Mouse (Mus musculus) retina, postnatal 1 day (tissue): ENCODE measurements around the gene Aldh16a1.
A peak's percentile ranks its signal among the peaks of the same experiment; 100 is the strongest.
"Not testable (repeated sequence)": the region's sequence is repeated elsewhere in the genome, so short reads cannot be mapped to it uniquely, and the experiment has no call there.

Experiments used
- DNase-seq: peaks from one replicate; pipeline ENCODE4 v3.0.0-alpha.2; 2012

Aldh16a1 gene

DNA sequence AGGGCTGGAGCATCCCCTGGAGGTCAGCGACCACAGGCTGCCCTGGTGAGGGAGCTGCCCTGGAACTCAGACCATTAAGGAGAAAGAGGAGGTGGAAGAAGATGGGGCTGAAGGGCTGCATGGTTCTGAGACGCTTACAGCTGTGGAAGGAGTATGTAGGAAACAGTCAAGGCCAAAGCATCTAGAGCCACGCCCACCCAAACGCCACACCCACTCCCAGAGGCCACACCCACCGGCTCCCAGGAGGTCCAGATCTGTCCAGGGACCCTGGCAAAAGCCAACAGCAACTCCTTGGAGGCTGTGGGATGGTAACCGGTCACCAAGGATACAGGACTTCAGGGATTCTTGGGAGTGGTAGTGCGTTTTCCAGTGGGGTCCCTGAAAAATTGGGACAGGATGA lies 24.2 kb upstream of the Aldh16a1 start:
- no peak for DNase-seq

DNA sequence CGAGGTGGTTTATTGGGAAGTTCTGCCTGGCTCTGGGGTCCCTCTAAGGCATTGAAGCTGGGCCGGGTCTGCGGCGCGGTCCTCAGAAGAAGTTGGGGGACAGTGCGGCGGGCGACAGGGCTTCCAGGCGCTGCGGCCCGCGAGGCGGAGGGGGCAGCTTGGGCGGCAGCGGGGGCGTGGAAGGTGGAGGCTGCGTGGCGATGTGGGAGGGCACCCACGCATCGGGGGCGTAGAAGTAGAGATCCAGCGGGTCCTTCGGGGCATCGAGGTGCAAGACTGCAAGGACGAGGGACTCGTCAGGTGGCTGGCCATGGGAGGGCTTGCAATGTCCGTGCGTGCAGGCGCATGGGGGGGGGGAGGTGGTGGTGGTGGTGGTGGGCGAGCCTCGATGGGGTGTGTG lies 22.0 kb upstream of the Aldh16a1 start:
- DNase-seq, result no peak

DNA sequence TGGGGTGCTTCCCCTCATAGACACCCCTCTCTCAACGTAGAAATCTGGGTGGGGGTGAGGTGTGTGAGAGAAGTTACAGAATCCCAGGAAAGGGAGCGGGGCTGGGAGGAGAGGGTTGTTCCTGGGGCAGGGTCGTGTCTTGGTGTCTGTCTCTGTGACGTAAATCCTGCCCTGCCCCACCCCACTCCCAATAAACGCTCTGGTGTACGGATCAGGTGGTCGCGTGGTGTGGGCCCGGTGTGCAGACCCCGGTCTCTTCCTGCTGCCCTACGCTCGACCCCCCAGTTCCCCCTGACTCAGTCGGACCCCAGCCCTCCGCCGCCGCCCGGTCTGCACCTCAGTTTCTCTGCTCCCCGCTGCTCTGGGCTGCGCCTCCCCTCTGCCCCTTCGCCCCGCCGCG lies 21.5 kb upstream of the Aldh16a1 start:
- DNase-seq, result no peak

DNA sequence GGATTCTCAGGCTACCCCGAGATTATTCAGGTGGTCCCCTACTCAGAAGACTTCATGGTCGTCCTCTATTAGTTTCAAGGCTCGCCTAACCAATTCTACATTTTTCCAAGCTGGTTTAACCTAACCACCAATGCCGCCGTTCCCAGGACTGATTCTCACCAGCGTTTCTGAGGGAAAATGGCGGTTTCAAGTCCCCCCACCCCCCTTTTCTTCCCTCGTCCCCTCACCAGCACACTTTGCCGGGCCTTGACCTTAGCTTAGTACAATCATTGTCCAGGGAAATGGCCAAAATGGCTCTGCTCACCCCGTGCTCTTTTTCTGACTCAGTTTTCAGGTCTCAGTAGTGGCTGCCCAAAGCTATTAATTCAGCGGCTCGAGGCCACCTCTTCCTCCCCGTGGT lies 21.0 kb upstream of the Aldh16a1 start:
- no peak for DNase-seq

DNA sequence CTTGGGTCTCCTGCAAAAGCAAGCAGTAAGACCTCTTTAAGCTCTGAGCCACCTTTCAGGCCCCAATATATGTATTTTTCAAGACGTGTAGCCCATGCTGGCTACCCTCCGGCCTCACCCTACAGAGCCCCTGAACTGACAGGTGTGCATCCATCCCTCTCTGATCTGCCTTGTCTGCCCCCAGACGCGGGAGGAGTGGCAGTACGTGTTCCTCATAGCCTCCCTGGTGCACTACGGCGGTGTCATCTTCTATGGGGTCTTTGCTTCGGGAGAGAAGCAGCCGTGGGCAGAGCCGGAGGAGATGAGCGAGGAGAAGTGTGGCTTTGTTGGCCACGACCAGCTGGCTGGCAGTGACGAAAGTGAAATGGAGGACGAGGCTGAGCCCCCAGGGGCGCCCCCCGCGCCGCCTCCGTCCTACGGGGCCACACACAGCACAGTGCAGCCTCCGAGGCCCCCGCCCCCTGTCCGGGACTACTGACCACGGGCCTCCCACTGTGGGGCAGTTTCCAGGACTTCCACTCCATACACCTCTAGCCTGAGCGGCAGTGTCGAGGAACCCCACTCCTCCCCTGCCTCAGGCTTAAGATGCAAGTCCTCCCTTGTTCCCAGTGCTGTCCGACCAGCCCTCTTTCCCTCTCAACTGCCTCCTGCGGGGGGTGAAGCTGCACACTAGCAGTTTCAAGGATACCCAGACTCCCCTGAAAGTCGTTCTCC lies 20.3 kb upstream of the Aldh16a1 start:
- peak; percentile 67 for DNase-seq

DNA sequence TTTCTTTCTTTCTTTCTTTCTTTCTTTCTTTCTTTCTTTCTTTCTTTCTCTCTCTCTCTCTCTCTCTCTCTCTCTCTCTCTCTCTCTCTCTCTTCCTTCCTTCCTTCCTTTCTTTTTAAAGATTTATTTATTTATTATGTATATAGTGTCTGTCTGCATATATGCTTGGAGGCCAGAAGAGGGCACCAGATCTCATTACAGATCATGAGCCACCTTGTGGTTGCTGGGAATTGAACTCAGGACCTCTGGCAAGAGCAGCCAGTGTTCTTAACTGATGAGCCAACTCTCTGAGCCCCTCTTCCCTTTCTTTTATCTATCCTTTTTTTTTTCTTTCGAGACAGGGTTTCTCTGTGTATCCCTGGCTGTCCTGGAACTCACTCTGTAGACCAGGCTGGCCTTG lies 19.4 kb upstream of the Aldh16a1 start:
- DNase-seq, result not testable (repeated sequence)

DNA sequence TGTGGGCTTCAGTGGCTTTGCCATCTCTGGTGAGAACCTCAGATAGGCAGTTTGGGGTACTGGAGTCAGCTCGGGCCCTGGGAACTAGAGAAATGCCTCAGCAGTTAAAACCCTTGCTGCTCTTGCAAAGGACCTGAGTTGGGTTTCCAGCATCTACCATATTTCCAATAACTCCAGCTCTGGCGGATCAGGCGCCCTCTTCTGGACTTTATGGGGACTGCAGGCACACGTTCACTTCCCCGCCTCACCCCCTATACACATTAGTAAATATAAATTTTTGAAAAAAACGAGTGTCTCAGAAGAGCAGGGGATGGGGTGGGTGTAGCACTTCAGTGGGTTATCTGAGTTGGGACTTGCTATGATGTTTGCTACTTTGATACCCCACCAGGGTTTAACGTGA lies 18.6 kb upstream of the Aldh16a1 start:
- no peak for DNase-seq

DNA sequence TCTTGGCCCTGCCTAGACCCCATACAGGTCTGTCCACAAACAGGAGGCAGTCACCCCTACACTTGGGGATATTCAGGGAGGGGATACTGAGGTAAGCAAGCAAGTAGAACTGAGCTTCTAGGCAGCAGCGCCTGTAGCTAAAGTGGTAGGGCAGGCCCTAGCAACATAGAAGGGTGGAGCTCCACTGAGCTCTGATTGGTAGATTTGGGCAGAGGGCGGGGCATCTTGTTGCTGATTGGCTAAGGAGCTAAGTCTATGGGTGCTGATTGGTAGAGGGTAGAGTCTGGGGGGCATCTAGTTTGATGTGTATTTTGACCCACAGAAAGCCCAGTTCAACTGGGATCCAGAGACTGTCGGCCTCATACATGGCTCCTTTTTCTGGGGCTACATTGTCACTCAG lies 15.1 kb upstream of the Aldh16a1 start:
- no peak for DNase-seq

DNA sequence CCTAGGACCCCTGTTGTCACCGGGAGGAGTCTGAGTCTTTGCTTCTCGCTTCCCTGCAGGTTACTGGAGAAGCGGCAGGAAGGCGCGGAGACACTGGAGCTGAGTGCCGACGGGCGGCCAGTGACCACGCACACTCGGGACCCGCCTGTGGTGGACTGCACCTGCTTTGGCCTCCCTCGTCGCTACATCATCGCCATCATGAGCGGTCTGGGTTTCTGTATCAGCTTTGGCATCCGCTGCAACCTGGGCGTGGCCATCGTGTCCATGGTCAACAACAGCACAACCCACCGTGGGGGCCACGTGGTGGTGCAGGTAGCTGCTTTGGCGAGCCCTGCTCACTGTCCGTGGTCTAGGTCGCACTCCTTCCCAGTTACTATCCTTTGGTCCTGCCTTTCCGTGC lies 14.3 kb upstream of the Aldh16a1 start:
- DNase-seq, result no peak

DNA sequence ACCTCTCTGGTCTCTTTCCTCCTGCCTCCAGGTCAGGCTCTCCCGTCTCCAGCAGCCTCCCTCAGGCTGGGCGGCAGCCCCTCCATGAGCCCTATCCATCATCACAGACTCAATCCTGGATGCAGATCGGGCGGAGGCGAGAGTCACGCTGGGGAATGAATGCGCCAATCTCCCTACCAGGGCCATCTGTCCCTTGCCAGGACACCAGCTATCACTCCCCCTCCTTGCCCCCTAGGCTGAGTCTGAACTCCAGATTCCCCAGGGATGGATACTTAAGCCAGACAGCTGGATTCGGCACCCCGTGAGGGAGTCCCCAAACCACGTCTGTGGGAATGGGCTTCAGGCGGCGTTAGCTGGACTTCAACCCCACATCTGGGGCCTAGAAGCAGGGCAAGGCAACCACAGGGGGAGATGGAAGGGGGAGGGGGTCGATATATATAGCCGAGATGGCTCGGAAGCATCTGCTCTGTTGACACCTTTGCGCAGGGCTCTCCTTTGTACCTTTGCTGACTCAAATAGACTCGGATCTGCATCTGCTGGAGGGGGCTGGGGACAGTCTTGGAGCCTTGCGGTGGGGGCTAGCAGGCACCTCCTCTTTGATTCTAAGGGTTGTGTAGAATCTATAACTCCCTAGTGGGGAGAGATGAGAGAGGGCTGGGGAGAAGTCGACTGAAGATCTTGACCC lies 13.5 kb upstream of the Aldh16a1 start:
- peak; percentile 64 for DNase-seq

DNA sequence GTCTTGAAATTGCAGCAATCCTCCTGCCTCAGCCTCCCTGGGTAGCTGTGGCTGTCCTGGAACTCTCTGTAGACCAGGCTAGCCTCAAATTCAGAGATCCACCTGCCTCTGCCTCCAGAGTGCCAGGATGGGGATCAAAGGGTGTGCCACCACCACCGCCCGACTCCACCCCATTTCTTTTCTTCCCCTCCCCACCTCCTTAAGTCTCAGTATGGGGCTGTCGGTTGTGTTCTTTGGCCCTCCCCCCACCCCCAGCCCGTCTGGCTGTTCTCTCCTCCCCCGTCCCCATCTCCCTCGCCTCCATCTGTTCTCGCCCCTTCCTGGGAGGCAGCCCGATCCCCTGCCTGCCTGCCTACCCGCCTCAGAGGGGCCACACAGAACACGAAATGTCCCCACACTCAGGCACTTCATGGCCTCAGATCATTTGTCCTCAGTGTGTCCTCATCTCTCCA lies 12.6 kb upstream of the Aldh16a1 start:
- DNase-seq, result no peak

DNA sequence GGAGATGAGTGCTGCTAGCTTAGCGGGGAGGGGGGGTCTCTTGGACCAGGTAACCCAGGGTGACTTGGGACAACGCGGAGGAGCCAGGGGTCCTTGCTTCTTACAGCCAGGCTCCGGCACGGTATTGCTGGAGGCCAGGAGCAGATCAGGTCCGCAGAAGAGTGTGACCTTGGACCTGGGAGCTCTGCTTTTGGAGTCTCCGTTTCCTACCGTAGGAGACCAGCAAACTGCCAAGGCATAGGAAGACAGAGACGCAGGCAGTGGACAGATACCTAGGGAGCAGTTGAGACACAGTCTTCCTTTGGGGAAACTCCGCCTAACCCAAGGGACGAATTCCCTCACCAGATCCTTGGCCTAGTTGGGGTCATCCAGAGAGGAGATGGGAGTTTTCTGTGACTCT lies 11.3 kb upstream of the Aldh16a1 start:
- no peak for DNase-seq

DNA sequence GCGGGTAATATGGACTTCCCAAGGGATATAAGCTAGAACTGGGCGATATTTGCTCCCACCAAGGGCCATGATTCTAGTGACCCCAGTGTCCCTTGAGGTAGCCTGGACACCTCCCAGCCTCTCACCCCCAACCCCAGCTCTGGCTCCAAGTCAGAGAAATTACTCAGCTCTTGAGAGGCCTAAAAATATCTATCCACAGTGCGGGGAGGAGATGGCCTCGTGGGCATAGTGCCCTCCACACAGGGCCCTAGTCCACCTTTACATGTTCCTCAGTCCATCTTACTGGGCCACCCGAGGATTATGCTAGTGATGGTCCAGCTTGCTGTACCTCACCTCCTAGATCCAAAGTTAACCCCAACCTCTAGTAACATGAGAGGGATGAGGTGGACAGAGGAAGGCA lies 10.4 kb upstream of the Aldh16a1 start:
- no peak for DNase-seq

DNA sequence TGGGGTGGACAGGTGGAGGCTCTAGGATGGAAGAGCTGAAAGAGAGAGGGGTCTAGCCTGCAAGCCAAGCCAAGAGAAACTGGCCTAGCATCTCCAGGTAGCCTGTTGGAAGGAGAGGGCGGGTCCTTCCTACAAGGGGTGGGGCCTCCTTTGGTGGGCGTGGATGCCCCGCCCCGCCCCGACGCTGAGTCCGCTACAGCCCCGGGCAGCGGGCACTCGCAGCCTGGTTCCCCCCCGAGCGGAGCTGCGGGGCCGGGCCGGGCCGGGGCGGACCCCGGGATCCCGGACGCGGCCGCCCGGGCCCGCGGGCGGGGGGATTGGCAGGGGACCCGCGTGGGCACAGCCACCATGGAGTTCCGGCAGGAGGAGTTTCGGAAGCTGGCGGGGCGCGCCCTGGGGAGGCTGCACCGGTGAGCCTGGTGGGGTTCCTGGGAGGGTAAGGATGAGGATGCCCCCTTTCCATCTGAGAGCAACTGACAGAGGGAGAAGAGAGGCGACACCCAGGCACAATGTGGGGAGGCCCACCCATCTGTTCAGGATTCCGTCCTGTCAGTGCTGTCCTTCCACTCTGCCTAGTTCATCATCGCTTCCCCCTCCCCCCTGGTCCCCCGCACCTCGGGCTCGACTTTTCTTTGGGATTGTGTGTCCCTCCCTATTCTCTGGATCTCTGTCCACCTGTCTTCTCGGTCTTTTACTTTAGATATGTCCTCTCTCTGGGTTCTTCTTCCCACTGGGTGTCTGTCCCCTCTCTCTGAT lies 9.5 kb upstream of the Aldh16a1 start, which contains the start of gene Slc17a7:
Gene Slc17a7 (plus strand): TSS at position 215 of the 756 bp plus-strand sequence.
- DNase-seq, result peak; percentile 63

DNA sequence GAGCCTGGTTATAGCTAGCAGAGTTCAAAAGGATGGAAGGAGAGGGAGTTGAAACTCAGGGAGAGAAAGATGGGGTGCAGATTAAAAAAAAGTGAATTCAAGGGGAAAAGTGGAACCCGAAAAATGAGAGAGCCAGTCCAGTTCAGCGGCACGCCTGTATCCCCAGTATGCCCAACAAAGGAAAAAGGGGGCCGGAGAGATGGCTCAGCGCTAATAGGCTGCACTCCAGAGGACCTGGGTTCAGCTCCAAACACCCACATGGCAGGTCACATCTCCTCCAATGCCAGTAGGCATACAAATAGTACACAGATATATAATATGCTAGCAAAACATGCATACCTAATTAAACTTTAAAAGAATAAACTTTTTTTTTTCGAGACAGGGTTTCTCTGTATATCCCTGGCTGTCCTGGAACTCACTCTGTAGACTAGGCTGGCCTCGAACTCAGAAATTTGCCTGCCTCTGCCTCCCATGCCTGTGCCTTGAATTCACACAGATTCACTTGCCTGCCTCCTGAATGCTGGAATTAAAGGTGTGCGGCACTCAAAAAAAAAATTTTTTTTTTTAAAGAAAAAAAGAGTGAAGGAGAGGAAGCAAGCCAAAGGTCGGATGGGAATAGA lies 8.7 kb upstream of the Aldh16a1 start:
- no peak for DNase-seq

DNA sequence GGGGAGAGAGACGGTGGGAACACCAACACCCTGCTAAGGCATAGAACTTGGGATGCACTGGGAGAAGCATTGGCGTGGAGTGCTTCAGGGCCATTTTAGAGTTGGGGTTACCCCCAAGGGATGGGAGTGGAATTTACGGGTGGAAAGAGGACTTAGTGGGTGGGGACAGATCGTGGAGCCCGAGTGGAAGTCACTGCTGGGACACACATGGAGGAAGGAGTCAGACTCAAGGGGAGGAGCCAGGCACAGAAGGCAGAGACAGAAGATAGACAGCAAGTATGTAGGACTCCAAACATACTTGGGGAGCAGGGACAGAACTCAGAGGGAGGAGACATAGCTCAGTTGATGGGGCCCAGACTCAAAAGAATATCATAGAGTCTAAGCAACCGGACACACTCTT lies 8.2 kb upstream of the Aldh16a1 start:
- DNase-seq, result no peak

DNA sequence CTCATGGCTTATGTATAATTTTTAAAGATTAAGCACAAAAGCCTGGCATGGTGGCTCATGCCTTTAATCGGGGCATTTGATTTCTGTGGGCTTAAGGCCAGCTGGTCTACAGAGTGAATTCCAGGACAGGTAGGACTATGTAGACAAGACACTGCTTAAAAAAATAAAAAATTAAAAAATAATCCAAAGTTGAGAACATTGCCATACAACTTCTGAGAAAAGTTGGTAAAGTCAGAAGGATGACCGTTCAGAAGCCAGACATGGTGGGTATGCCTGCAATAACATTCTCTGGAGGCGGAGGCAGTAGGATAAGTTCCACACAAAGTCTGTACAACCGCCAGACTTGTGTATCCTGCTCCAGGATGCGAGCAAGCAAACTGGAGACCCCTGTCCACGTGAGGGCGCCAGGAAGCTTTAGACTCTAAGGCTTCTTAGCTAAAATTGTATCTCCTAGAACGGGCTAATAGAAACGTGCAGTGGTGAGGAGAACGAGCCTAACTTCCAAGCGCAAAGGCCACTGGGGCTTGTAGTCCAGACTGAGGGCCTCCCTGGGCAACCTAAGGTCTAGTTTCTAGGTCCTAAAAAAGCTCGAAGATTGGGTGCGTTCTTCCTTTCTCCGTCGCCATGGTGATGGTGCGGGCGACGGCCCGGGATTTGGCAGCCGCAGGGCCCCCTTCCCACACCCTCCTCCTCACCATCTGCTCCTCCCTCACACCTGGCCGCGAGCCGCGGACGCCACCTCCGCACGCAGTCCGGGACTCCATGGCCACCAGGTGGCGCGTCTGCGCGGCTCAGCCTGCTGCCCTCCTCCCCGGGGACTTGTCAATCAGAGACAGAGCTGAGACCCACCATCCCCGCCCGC lies 7.5 kb upstream of the Aldh16a1 start:
- peak; percentile 91 for DNase-seq

DNA sequence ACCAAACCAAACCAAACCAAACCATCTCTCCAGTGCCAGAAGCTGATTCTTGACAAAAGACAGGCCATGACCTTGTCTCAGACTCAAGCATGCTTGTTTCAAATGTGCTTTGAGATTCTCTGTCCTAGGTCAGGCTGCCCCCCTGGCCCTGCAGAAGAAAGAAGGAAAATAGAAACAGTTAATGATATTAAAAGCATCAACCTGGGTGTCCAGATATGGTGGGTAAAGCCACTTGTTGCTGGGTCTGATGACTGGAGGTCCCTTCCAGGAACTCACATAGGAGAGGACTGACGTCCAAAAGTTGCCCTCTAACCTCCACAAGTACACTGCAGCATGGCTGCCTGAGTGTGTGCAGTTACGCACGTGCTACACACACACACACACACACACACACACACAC lies 6.5 kb upstream of the Aldh16a1 start:
- no peak for DNase-seq

DNA sequence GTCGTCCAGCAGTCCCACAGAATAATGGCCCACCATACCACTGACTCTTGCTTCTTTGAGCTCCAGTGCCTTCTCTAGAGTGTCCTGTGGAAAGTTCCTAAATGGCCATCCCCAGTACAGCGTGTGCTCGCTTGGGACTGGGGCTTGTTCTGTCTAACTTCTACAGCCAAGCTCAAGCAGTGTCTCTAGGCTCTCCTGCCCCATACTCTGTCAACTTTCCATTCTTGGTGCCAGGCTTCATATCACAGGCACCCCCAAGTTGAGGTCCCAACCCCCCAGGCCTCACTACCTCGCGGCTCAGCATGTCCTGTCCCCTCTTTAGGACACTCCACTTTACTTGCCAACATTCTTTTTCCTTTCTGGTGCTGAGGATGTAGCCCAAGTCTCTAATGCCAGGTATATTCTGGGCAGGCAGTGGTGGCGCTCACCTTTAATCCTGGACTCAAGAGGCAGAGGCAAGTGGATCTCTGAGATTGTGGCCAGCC lies 6.0 kb upstream of the Aldh16a1 start:
- no peak for DNase-seq

DNA sequence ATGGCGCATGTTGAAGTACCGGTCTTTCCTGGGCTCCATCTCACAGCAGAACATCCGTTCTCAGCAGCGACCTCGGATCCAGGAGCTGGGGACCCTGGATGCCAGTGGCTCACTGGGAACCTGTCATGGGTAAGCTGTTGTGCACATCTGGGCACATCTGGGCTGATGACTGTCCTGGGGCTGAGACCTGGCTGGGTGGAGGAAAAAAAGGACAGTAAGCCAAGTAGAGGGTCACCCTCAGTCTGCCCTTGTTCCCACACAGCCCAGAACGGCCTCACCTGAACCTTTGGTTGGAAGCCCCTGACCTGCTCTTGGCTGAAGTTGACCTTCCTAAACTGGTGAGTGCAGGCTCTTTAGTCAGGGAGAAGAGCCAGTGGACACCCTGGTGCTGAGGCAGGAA lies 4.6 kb upstream of the Aldh16a1 start:
- no peak for DNase-seq

DNA sequence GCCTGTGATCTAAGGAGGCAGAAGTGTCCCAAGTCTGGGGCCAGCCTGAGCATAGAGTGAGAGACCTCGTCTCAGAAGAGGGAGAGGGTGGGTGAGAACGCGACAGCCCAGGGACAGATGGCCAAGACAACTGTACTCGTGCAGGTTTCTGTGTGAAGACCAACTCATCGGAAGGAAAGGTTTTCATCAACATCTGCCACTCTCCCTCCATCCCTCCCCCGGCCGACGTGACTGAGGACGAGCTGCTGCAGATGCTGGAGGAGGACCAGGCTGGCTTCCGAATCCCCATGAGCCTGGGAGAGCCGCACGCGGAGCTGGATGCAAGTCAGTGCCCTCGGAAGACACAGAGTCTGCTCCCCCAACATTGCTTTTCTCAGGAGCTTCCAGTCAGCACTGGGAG lies 3.1 kb upstream of the Aldh16a1 start:
- no peak for DNase-seq

DNA sequence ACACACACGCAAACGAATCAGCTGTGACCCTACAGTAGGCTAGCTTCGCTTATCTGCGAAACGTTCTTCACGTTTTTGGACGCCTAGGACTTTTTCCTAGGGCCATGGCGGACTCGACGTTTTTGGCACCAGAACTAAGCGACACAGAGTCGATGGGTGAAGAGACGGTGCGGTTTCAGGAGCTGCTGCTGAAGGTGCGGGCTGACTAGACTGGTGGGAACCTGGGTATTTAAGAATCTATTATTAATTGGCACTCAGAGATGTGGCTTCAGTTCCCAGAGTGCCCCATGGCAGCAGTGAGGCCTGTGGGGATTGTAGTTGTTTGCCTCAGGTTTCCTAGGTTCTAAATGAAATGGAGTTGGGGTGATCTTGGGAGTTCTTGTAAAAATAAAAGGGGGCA lies 1.8 kb upstream of the Aldh16a1 start:
- no peak for DNase-seq
